Mouse (Mus musculus): ENCODE data around the gene Fam198b. TPM values are rescaled to one million over a fixed set of nuclear protein-coding genes. Genes with fewer than 3 reads are reported as not detected.

Fam198b gene
- total RNA-seq, 1 experiment from 2014 or later, result 13.2 TPM

DNA sequence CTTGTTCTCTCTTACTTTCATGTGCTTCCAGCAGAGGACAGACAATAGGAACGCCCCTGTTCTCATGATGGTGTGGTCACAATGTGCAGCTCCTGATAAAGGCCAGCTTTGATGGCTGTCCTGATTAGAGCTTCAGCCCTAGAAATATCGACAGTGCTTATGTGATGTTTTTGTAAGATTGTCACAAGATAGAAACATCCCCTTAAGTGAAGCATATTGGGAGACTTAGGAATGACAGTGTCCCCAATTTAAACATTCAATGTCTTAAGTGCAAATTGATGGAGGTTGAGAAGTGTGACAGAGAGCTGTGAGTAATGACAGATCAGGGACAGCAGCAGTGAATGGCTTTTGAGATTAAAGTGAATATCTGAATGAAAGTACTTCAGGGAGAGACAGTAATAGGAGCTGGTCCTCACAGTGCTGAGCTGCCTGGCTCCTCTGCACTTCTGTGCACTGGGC, 99.7 kb downstream of the Fam198b start:
- no peak for DNase-seq

- no peak for DNase-seq
These were observed 100.2 kb downstream of the Fam198b start for GRCm38 (mm10) chr3:79984542-79984941.

DNA sequence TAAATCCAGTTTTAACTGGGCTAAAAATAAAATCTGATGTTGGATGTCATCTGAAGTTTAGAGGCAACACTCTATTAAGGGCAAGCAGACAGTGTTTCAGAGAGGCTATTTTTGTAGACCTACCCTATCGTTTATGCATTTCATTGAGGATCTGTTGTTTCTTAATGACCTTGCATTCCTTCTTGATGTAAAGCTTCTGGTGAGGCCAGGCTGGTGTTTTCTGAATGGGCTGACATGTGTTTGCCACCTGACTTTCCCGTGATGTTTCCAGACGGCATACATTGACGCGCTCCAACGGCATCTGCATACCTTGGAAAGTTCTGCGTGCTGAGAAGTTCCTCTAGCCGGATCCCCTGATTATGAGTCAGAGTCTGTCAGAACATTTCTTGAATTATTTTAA, 104.9 kb downstream of the Fam198b start:
- no peak for DNase-seq

DNA sequence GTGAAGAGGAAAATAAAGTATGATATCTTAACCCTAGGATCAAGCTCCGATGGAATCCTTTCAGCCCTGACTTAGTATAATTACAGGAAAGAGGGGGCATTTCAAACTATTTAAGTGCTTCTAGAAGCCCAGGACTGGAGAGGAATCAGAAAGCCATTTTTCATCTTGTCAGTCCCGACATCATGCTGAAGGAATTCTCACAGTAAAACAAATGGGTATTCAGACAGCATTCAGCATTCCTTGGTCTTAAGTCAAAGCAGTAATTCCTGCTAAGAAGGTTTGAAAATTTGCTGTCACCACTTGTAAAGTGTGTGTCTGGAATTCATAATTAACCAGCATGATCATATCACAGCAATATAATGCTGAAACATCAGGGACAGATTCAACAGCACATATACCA, 105.6 kb downstream of the Fam198b start:
- DNase-seq, result no peak

DNA sequence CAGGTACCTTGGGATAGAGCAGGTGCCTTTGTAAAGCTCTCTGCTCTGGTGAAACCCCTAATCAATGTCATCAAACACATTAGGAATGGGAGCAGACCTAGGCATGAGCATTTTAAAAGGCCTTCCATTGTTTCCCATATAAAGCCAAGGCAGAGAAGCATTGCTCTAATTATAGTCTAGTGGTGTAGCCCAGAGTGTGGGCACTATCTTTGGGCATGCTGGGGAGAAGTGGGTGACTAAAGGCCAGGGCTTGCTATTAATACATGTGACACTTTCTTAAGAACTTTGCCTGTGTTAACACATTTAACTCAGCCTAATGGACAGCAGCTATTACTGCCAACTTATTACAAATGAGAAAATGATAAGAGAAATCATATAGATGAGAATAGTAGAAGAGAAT, 106.1 kb downstream of the Fam198b start:
- no peak for DNase-seq

- DNase-seq, result no peak
These were observed 109.8 kb downstream of the Fam198b start for GRCm38 (mm10) chr3:79994029-79994539.

GRCm38 (mm10) chr3:79995726-79996125, 111.4 kb downstream of the Fam198b start:
- DNase-seq, result peak; percentile 12

Other genes starting within 250 kb of the Fam198b start
- gene Rxfp1, start 146.7 kb upstream of the Fam198b start, total RNA-seq (2021), result 0.06 TPM in 1 of 2 replicates, not detected in the other
- 13.9 and 17.2 TPM in 2 replicates for gene Tmem144, start 31.8 kb upstream of the Fam198b start, total RNA-seq (2021)

Measured in adrenal gland, postnatal 25 days (tissue).